ENCODE assay signal across 8 mouse cellular contexts in the genomic region with DNA sequence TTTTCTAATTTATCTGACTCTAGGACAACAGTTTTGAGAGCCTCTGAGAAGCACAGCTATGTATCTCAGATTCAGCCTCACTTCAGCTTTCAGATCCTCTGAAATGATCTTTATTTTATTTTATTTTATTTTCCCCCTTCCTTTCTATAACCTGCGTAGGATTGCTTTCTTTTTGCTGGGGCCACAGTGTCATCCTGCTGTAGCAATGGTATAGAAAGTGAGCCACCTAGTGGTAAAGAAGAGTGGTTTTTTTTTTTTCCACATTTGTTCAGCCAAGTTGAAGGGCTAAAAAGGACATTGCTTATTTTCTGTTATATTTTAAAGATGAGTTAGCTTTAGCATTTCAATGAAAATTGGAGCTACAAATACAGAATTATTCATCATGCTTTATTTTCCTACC.
DNase-seq lines count a peak whose midpoint lies in the region; ATAC-seq and TF ChIP-seq lines count a peak whose summit lies in the region.
"Had no signal": no experiment of that assay in that cellular context is flagged by ENCODE, and none has a peak within 500 bp of the region (broad histone marks: within the 10 kb centered on the region; RNA-seq: fewer than 3 reads in every experiment).

No protein-coding gene starts in this region.

- H3K27ac ChIP-seq in intestine, postnatal 0 days (ENCODE audit: low read depth, low read length) = no peak overlapping the region
- no peak overlapping the region for H3K27ac ChIP-seq in intestine, embryonic 16.5 days (ENCODE audit: low read length)
- H3K27ac ChIP-seq: hindbrain, embryonic 10.5 days had no signal

- H3K4me3 ChIP-seq in intestine, postnatal 0 days (ENCODE audit: low read depth, low read length) = no peak overlapping the region
- H3K4me3 ChIP-seq in intestine, embryonic 16.5 days (ENCODE audit: low read length) = no peak overlapping the region
- no peak overlapping the region for H3K4me3 ChIP-seq in E14TG2a.4 (replicated peaks; ENCODE audit: low read length)
- H3K4me3 ChIP-seq: hindbrain, embryonic 10.5 days had no signal

- ATAC-seq in intestine, postnatal 0 days = no peak
- no peak for ATAC-seq in intestine, embryonic 16.5 days
- peak; percentile 44 for ATAC-seq in Patski
- ATAC-seq in CD4-positive, CD25-positive, alpha-beta regulatory T cell, adult 4 months = no peak

- no peak for DNase-seq in Patski (ENCODE audit: low read depth, low spot score)
- peak; percentile 17 for DNase-seq in forelimb bud, embryonic 11.5 days (ENCODE audit: low read depth, low spot score)
- no peak for DNase-seq in heart, postnatal 10 days

- CTCF ChIA-PET in Patski (lab: Charles Lee) = interaction anchor here (1.5 kb wide), 2 partner anchors 15 to 16 kb away, joined by 4 read pairs; no protein-coding TSS in a partner anchor

- no peaks in the 10 kb centered on the region for H3K4me1 ChIP-seq in intestine, postnatal 0 days (replicated peaks; ENCODE audit: control insufficient read depth, insufficient read depth, low read length)
- H3K4me1 ChIP-seq in intestine, embryonic 16.5 days (ENCODE audit: control insufficient read depth, insufficient read depth, low read length) = no peaks in the 10 kb centered on the region
- 0 out of 2 replicates have a peak, but pooled peaks cover 6% of the 10 kb centered on the region for H3K4me1 ChIP-seq in E14TG2a.4 (replicated peaks; ENCODE audit: low read depth, low read length)

- peak; percentile 66 for TF ChIP-seq CTCF in intestine, postnatal 0 days (IDR thresholded peaks at IDR 0.05; ENCODE audit: low read depth)
- TF ChIP-seq CTCF in E14TG2a.4 (conservative IDR thresholded peaks at IDR 0.05; ENCODE audit: low read length) (peak; percentile 44), Patski (IDR thresholded peaks at IDR 0.05) (peak; percentile 46)

- no peaks in the 10 kb centered on the region for H3K36me3 ChIP-seq in intestine, postnatal 0 days (ENCODE audit: control insufficient read depth, insufficient read depth)
- no peaks in the 10 kb centered on the region for H3K36me3 ChIP-seq in intestine, embryonic 16.5 days (ENCODE audit: control insufficient read depth, insufficient read depth, low read length)
- H3K36me3 ChIP-seq in E14TG2a.4 (ENCODE audit: insufficient read depth, low read length) = no peaks in the 10 kb centered on the region
- H3K36me3 ChIP-seq: hindbrain, embryonic 10.5 days had no signal

- intact Hi-C loops in heart, postnatal 10 days (cut with DNase I) = no loop called here

- WGBS in intestine, postnatal 0 days = 35% methylated on average over 1 of the region's 1 CpGs
- WGBS in intestine, embryonic 16.5 days = 12% methylated on average over 1 of the region's 1 CpGs

- no peak overlapping the region for H3K9ac ChIP-seq in intestine, postnatal 0 days (ENCODE audit: low read depth, low read length)
- H3K9ac ChIP-seq in intestine, embryonic 16.5 days (ENCODE audit: low read depth, low read length) = no peak overlapping the region

- H3K27me3 ChIP-seq in intestine, postnatal 0 days (replicated peaks; ENCODE audit: control insufficient read depth, insufficient read depth, low read length) = no peaks in the 10 kb centered on the region
- H3K27me3 ChIP-seq in intestine, embryonic 16.5 days (replicated peaks; ENCODE audit: control insufficient read depth, insufficient read depth, low read length) = no peaks in the 10 kb centered on the region
- H3K27me3 ChIP-seq in E14TG2a.4 (ENCODE audit: insufficient read depth, low read length) (no peaks in the 10 kb centered on the region), Patski (no peaks in the 10 kb centered on the region)

- no peaks in the 10 kb centered on the region for H3K9me3 ChIP-seq in intestine, postnatal 0 days (ENCODE audit: control insufficient read depth)
- H3K9me3 ChIP-seq in intestine, embryonic 16.5 days (ENCODE audit: control insufficient read depth, low read length) = no peaks in the 10 kb centered on the region
- H3K9me3 ChIP-seq in E14TG2a.4 (ENCODE audit: low read length) = no peaks in the 10 kb centered on the region
- H3K9me3 ChIP-seq: hindbrain, embryonic 10.5 days had no signal

- in situ Hi-C loops in Patski (cut with MboI; ENCODE audit: low pct_unique_long_range_greater_than_20kb) = loop anchor here (10.0 kb wide), 1 partner anchor 921 kb away; no protein-coding TSS in a partner anchor

- POLR2A ChIA-PET in Patski (lab: Charles Lee) = no interaction called here

- no peak overlapping the region for H3K4me2 ChIP-seq in intestine, postnatal 0 days (replicated peaks; ENCODE audit: low read depth)
- H3K4me2 ChIP-seq in intestine, embryonic 16.5 days (ENCODE audit: low read depth, low read length) = no peak overlapping the region
